In genomic region chr4:46345056-46345772, GRCm38 (mm10) we compare ENCODE assay signal across 11 mouse cellular contexts. TPM values are rescaled to one million over a fixed set of nuclear protein-coding genes. Genes with fewer than 3 reads are reported as not detected.
DNase-seq lines count a peak whose midpoint lies in the region; ATAC-seq and TF ChIP-seq lines count a peak whose summit lies in the region.
"Had no signal": no experiment of that assay in that cellular context is flagged by ENCODE, and none has a peak within 500 bp of the region (broad histone marks: within the 10 kb centered on the region; RNA-seq: fewer than 3 reads in every experiment).

No protein-coding gene starts in this region.

- peak overlapping the region; percentile 61 for H3K4me2 ChIP-seq in kidney, embryonic 15.5 days
- no peak overlapping the region for H3K4me2 ChIP-seq in hindbrain, postnatal 0 days (ENCODE audit: low read depth, low read length)

- no peak for ATAC-seq in kidney, embryonic 15.5 days (replicated peaks; ENCODE audit: low FRiP score)
- ATAC-seq in hindbrain, postnatal 0 days = no peak
- ATAC-seq in erythroblast, adult 5-6 weeks (replicated peaks; ENCODE audit: low FRiP score, poor library complexity, severe bottlenecking) = no peak
- ATAC-seq: Patski had no signal

- H3K27me3 ChIP-seq in kidney, embryonic 15.5 days = peaks cover 100% of the 10 kb centered on the region
- H3K27me3 ChIP-seq in hindbrain, postnatal 0 days (ENCODE audit: insufficient read depth, low read length) = peaks cover 82% of the 10 kb centered on the region

- H3K36me3 ChIP-seq in kidney, embryonic 15.5 days = no peaks in the 10 kb centered on the region
- H3K36me3 ChIP-seq in hindbrain, postnatal 0 days (ENCODE audit: insufficient read depth, low read length) = no peaks in the 10 kb centered on the region

- peak overlapping the region; percentile 41 for H3K4me3 ChIP-seq in kidney, embryonic 15.5 days (replicated peaks)
- peak overlapping the region; percentile 35; the same call in 1 of the 2 replicates for H3K4me3 ChIP-seq in hindbrain, postnatal 0 days (ENCODE audit: low read length)

- H3K9ac ChIP-seq in kidney, embryonic 15.5 days = no peak overlapping the region
- no peak overlapping the region for H3K9ac ChIP-seq in hindbrain, postnatal 0 days (replicated peaks; ENCODE audit: low read length)

- 3% methylated on average over 67 of the region's 67 CpGs for WGBS in kidney, embryonic 15.5 days
- 2% methylated on average over 67 of the region's 67 CpGs for WGBS in hindbrain, postnatal 0 days

- peaks cover 32% of the 10 kb centered on the region for H3K4me1 ChIP-seq in kidney, embryonic 15.5 days
- no peaks in the 10 kb centered on the region for H3K4me1 ChIP-seq in hindbrain, postnatal 0 days (ENCODE audit: insufficient read depth, low read length)

- DNase-seq in kidney, adult 8-10 months = no peak
- peak; percentile 52 for DNase-seq in embryo, embryonic 10.5 days (ENCODE audit: low spot score)
- no peak for DNase-seq in hindbrain, postnatal 0 days (ENCODE audit: low spot score)
- peak; percentile 51 for DNase-seq in neural tube, embryonic 10.5 days (ENCODE audit: extremely low spot score, low spot score)
- no peak for DNase-seq in ovary, postnatal 10 days (ENCODE audit: low spot score)
- DNase-seq in urinary bladder, postnatal 36 days (ENCODE audit: low spot score in 2 of 2) = no peak

- TF ChIP-seq CTCF in hindbrain, postnatal 0 days (IDR thresholded peaks at IDR 0.05; ENCODE audit: low read depth) = no peak

- no peak overlapping the region for H3K27ac ChIP-seq in kidney, embryonic 15.5 days
- H3K27ac ChIP-seq in hindbrain, postnatal 0 days = no peak overlapping the region

- H3K9me3 ChIP-seq in kidney, embryonic 15.5 days (replicated peaks) = no peaks in the 10 kb centered on the region
- H3K9me3 ChIP-seq in hindbrain, postnatal 0 days (ENCODE audit: low read length) = no peaks in the 10 kb centered on the region

RNA-seq across cellular contexts. Expression of gene Foxe1, which starts 1.8 kb away (rescaled TPM):
- not detected in 2 replicates for polyA plus RNA-seq in kidney, embryonic 15.5 days (2015; fragmentation: Nextera tagmentation; extraction: Ambion mirVana)
- total RNA-seq in hindbrain, postnatal 0 days (2014; rRNA removed) = not detected in 2 replicates
- polyA plus RNA-seq in hindbrain, postnatal 0 days (2015; fragmentation: Nextera tagmentation; extraction: Ambion mirVana) = not detected in 2 replicates
- total RNA-seq in erythroblast, adult 5-6 weeks (2015; ENCODE audit: low replicate concordance) = not detected in 2 replicates
- not detected in 2 replicates for total RNA-seq in erythroblast, adult 5-6 weeks (2017; ENCODE audit: low replicate concordance)
- total RNA-seq: layer of hippocampus, adult 18-20 months had no signal
- polyA plus RNA-seq: Patski; spleen, adult 2 months had no signal

RNA-seq across cellular contexts. Expression of gene Trmo, which starts 44.0 kb away (rescaled TPM):
- polyA plus RNA-seq in kidney, embryonic 15.5 days (2015; fragmentation: Nextera tagmentation; extraction: Ambion mirVana) = 9.7 and 11.1 TPM in 2 replicates
- total RNA-seq in hindbrain, postnatal 0 days (2014; rRNA removed) = 8.2 and 9.2 TPM in 2 replicates
- 3.9 and 5.6 TPM in 2 replicates for polyA plus RNA-seq in hindbrain, postnatal 0 days (2015; fragmentation: Nextera tagmentation; extraction: Ambion mirVana)
- 39.8 and 54.5 TPM in 2 replicates for total RNA-seq in erythroblast, adult 5-6 weeks (2015; ENCODE audit: low replicate concordance)
- total RNA-seq in erythroblast, adult 5-6 weeks (2017; ENCODE audit: low replicate concordance) = 64.6 and 70.5 TPM in 2 replicates

Comparison
In these comparisons a context has a peak if more than half of its experiments do, and no peak if none do; other contexts are left out.
1. DNase-seq: peak in embryo, embryonic 10.5 days (single experiment) and neural tube, embryonic 10.5 days (single experiment); none in kidney, adult 8-10 months (0 of 2), hindbrain, postnatal 0 days (single experiment), ovary, postnatal 10 days (single experiment) and urinary bladder, postnatal 36 days (0 of 2).